Mouse (Mus musculus) liver, embryonic 14.5 days (tissue): Measurements from ENCODE around the gene Pnpla2.

Experiments used
- CTCF ChIP-seq: IDR thresholded peaks from 2 replicates; pipeline ENCODE4 v1.5.1; 2016; ENCODE audit warnings: antibody characterized with exemption, low read depth, control low read depth
- EP300 ChIP-seq: IDR thresholded peaks from 2 replicates; pipeline ENCODE4 v1.6.1; 2016; ENCODE audit warnings: antibody characterized with exemption, low read depth

DNA sequence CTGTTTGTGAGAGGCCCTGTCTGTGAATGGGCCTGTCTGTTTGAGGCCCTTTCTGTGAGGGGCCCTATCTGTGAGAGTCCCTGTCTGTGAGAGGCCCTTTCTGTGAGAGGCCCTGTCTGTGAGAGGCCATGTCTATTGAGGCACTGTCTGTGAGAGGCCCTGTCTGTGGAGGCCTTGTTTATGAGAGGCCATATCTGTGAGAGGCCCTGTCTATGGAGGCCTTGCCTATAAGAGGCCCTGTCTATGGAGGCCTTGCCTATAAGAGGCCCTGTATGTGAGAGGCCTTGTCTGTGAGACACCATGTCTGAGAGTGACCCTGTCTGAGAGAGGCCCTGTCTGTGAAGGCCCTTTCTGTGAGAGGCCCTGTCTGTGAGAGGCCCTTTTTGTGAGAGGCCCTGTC lies 53.2 kb downstream of the Pnpla2 start:
- TF ChIP-seq CTCF (no peak), EP300 (no peak)
